Comparison of ENCODE assay signal across 24 mouse cellular contexts in the genomic region with DNA sequence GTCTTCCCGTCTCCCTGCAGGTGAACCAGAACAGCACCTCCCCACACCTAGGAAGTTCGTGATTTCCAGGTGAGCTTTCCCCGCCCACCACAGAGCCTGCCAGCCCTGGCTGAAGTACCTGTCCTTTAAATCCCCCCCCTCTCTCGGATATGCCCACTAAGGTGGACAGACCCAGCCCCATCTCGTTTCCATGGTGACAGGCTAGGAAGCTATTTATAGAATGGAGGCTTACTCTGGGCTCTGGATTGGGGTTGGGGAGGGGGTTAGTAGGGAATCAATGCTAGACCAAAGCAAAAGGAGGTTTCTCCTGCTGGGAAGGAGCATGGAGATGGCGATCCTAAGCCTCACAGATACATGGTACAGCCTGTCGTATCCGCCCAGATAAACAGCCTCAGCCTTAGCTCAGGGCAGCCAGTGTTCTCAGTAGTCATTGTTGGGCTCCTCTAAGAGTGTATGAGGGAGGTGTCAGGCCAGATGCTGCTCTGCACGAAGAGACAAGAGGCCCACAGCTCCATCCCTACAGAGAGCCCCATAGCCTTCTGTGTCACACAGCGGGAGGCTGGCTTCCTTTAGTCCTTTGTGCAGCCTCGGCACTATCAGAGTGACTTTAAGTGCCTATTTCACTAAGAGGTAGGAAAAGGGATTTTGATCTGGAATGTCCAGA. TPM values are rescaled to one million over a fixed set of nuclear protein-coding genes. Genes with fewer than 3 reads are reported as not detected.
DNase-seq lines count a peak whose midpoint lies in the region; ATAC-seq and TF ChIP-seq lines count a peak whose summit lies in the region.
"Had no signal": no experiment of that assay in that cellular context is flagged by ENCODE, and none has a peak within 500 bp of the region (broad histone marks: within the 10 kb centered on the region; RNA-seq: fewer than 3 reads in every experiment).

No protein-coding gene starts in this region.

- H3K36me3 ChIP-seq in heart, embryonic 10.5 days = peaks cover 68% of the 10 kb centered on the region
- peaks cover 9% of the 10 kb centered on the region; the same call in 1 of the 2 replicates for H3K36me3 ChIP-seq in heart, embryonic 11.5 days (ENCODE audit: control insufficient read depth, insufficient read depth, low read length)
- peaks cover 53% of the 10 kb centered on the region for H3K36me3 ChIP-seq in midbrain, embryonic 13.5 days
- H3K36me3 ChIP-seq in midbrain, embryonic 11.5 days (ENCODE audit: control insufficient read depth, insufficient read depth, low read length) = no peaks in the 10 kb centered on the region
- peaks cover 34% of the 10 kb centered on the region for H3K36me3 ChIP-seq in hindbrain, postnatal 0 days (ENCODE audit: insufficient read depth, low read length)

- no peak overlapping the region for H3K4me2 ChIP-seq in heart, embryonic 11.5 days
- H3K4me2 ChIP-seq in midbrain, embryonic 13.5 days (replicated peaks) = no peak overlapping the region
- no peak overlapping the region for H3K4me2 ChIP-seq in midbrain, embryonic 11.5 days
- H3K4me2 ChIP-seq in hindbrain, postnatal 0 days (ENCODE audit: low read depth, low read length) = no peak overlapping the region
- H3K4me2 ChIP-seq: liver, embryonic 11.5 days had no signal

- no peaks in the 10 kb centered on the region for H3K27me3 ChIP-seq in heart, embryonic 10.5 days (ENCODE audit: insufficient read depth, poor library complexity, severe bottlenecking)
- H3K27me3 ChIP-seq in heart, embryonic 11.5 days (ENCODE audit: control insufficient read depth, insufficient read depth, low read length) = no peaks in the 10 kb centered on the region
- H3K27me3 ChIP-seq in midbrain, embryonic 13.5 days = no peaks in the 10 kb centered on the region
- H3K27me3 ChIP-seq in midbrain, embryonic 11.5 days (ENCODE audit: control insufficient read depth, insufficient read depth, low read length) = no peaks in the 10 kb centered on the region
- H3K27me3 ChIP-seq in hindbrain, postnatal 0 days (ENCODE audit: insufficient read depth, low read length) = no peaks in the 10 kb centered on the region
- H3K27me3 ChIP-seq: CH12.LX had no signal

- H3K4me1 ChIP-seq in heart, embryonic 10.5 days = peaks cover 22% of the 10 kb centered on the region
- H3K4me1 ChIP-seq in heart, embryonic 11.5 days (ENCODE audit: control insufficient read depth, insufficient read depth, low read length) = 0 out of 2 replicates have a peak, but pooled peaks cover 5% of the 10 kb centered on the region
- 0 out of 2 replicates have a peak, but pooled peaks cover 7% of the 10 kb centered on the region for H3K4me1 ChIP-seq in midbrain, embryonic 13.5 days (replicated peaks)
- H3K4me1 ChIP-seq in midbrain, embryonic 11.5 days (ENCODE audit: control insufficient read depth, insufficient read depth, low read length) = no peaks in the 10 kb centered on the region; the same call in 1 of the 2 replicates
- H3K4me1 ChIP-seq in hindbrain, postnatal 0 days (ENCODE audit: insufficient read depth, low read length) = no peaks in the 10 kb centered on the region

- H3K4me3 ChIP-seq in heart, embryonic 10.5 days = no peak overlapping the region
- no peak overlapping the region for H3K4me3 ChIP-seq in heart, embryonic 11.5 days (ENCODE audit: low read depth, low read length)
- H3K4me3 ChIP-seq in midbrain, embryonic 13.5 days (replicated peaks) = no peak overlapping the region
- no peak overlapping the region for H3K4me3 ChIP-seq in midbrain, embryonic 11.5 days (ENCODE audit: low read depth, low read length)
- H3K4me3 ChIP-seq in hindbrain, postnatal 0 days (ENCODE audit: low read length) = no peak overlapping the region
- H3K4me3 ChIP-seq: embryonic facial prominence, embryonic 10.5 days had no signal

- TF ChIP-seq CTCF in hindbrain, postnatal 0 days (IDR thresholded peaks at IDR 0.05; ENCODE audit: low read depth) = no peak

- ATAC-seq in heart, embryonic 11.5 days (replicated peaks; ENCODE audit: insufficient number of reproducible peaks, low FRiP score, low TSS enrichment) = no peak
- ATAC-seq in midbrain, embryonic 13.5 days = peak; percentile 58; the same call in 1 of the 2 replicates
- no peak for ATAC-seq in midbrain, embryonic 11.5 days (ENCODE audit: low FRiP score)
- ATAC-seq in hindbrain, postnatal 0 days = peak; percentile 69
- no peak for ATAC-seq in monocyte, adult 5-6 weeks (replicated peaks; ENCODE audit: insufficient number of reproducible peaks, low FRiP score, low TSS enrichment, poor library complexity, severe bottlenecking)

- no peak overlapping the region for H3K9ac ChIP-seq in heart, embryonic 11.5 days (ENCODE audit: low read depth, low read length)
- H3K9ac ChIP-seq in midbrain, embryonic 13.5 days (replicated peaks) = 0 out of 2 replicates have a peak overlapping the region, but pooled peaks have one; percentile 28
- no peak overlapping the region for H3K9ac ChIP-seq in midbrain, embryonic 11.5 days (ENCODE audit: low read length)
- H3K9ac ChIP-seq in hindbrain, postnatal 0 days (replicated peaks; ENCODE audit: low read length) = no peak overlapping the region

- 0 out of 2 replicates have a peak overlapping the region, but pooled peaks have one; percentile 36 for H3K27ac ChIP-seq in heart, embryonic 10.5 days
- no peak overlapping the region for H3K27ac ChIP-seq in heart, embryonic 11.5 days (ENCODE audit: low read depth, low read length)
- H3K27ac ChIP-seq in midbrain, embryonic 13.5 days = peak overlapping the region; percentile 4
- H3K27ac ChIP-seq in midbrain, embryonic 11.5 days (ENCODE audit: low read depth, low read length) = no peak overlapping the region
- peak overlapping the region; percentile 58; the same call in 1 of the 2 replicates for H3K27ac ChIP-seq in hindbrain, postnatal 0 days
- H3K27ac ChIP-seq: embryonic facial prominence, embryonic 10.5 days had no signal

- DNase-seq in heart, embryonic 10.5 days (ENCODE audit: low spot score) = no peak
- DNase-seq in midbrain, embryonic 11.5 days (ENCODE audit: low spot score, missing footprints) = no peak
- peak; percentile 56 for DNase-seq in hindbrain, postnatal 0 days (ENCODE audit: low spot score)
- DNase-seq in adipocyte (ENCODE audit: low spot score) = no peak
- DNase-seq: cerebellum, adult 8-10 months; gastrocnemius, postnatal 25 days; kidney, adult 2 months; kidney, postnatal 10 days; lung, adult 18-20 months; lung, postnatal 4 days; right cerebral cortex, postnatal 25 days; thymus, postnatal 36 days had no signal

- 70% methylated on average over 11 of the region's 11 CpGs for WGBS in heart, embryonic 10.5 days
- WGBS in heart, embryonic 11.5 days (ENCODE audit: insufficient replicate concordance) = 65% methylated on average over 11 of the region's 11 CpGs
- WGBS in midbrain, embryonic 13.5 days = 48% methylated on average over 11 of the region's 11 CpGs
- WGBS in midbrain, embryonic 11.5 days = 61% methylated on average over 11 of the region's 11 CpGs
- WGBS in hindbrain, postnatal 0 days = 51% methylated on average over 11 of the region's 11 CpGs

- no peaks in the 10 kb centered on the region for H3K9me3 ChIP-seq in heart, embryonic 10.5 days
- no peaks in the 10 kb centered on the region for H3K9me3 ChIP-seq in heart, embryonic 11.5 days (replicated peaks; ENCODE audit: control insufficient read depth, low read length)
- H3K9me3 ChIP-seq in midbrain, embryonic 13.5 days = no peaks in the 10 kb centered on the region
- H3K9me3 ChIP-seq in midbrain, embryonic 11.5 days (ENCODE audit: control insufficient read depth, low read length) = no peaks in the 10 kb centered on the region
- no peaks in the 10 kb centered on the region for H3K9me3 ChIP-seq in hindbrain, postnatal 0 days (ENCODE audit: low read length)
- H3K9me3 ChIP-seq: embryonic facial prominence, embryonic 10.5 days had no signal

RNA-seq across cellular contexts. Expression of gene Tfip11, which starts 12.8 kb away (rescaled TPM):
- 26.4 and 26.9 TPM in 2 replicates for polyA plus RNA-seq in heart, embryonic 10.5 days (2016; fragmentation: Nextera tagmentation; extraction: Ambion mirVana)
- 13.7 and 15.9 TPM in 2 replicates for polyA plus RNA-seq in heart, embryonic 11.5 days (2014; fragmentation: Nextera tagmentation; extraction: Ambion mirVana)
- polyA plus RNA-seq in midbrain, embryonic 13.5 days (2015; fragmentation: Nextera tagmentation; extraction: Ambion mirVana) = 35.9 and 36.3 TPM in 2 replicates
- polyA plus RNA-seq in midbrain, embryonic 11.5 days (2014; fragmentation: Nextera tagmentation; extraction: Ambion mirVana) = 22.1 and 25.8 TPM in 2 replicates
- 16.5 and 20.2 TPM in 2 replicates for total RNA-seq in hindbrain, postnatal 0 days (2014; rRNA removed)
- 24.3 and 24.4 TPM in 2 replicates for polyA plus RNA-seq in hindbrain, postnatal 0 days (2015; fragmentation: Nextera tagmentation; extraction: Ambion mirVana)
- total RNA-seq in monocyte, adult 5-6 weeks (2017) = 30.1 to 62.0 TPM (median 39.9 TPM) in 3 replicates

RNA-seq across cellular contexts. Expression of gene Srrd, which starts 29.5 kb away (rescaled TPM):
- polyA plus RNA-seq in heart, embryonic 10.5 days (2016; fragmentation: Nextera tagmentation; extraction: Ambion mirVana) = 26.7 and 40.5 TPM in 2 replicates
- polyA plus RNA-seq in heart, embryonic 11.5 days (2014; fragmentation: Nextera tagmentation; extraction: Ambion mirVana) = 24.5 and 27.3 TPM in 2 replicates
- polyA plus RNA-seq in midbrain, embryonic 13.5 days (2015; fragmentation: Nextera tagmentation; extraction: Ambion mirVana) = 50.6 and 53.8 TPM in 2 replicates
- polyA plus RNA-seq in midbrain, embryonic 11.5 days (2014; fragmentation: Nextera tagmentation; extraction: Ambion mirVana) = 46.0 and 46.8 TPM in 2 replicates
- 84.3 and 92.0 TPM in 2 replicates for total RNA-seq in hindbrain, postnatal 0 days (2014; rRNA removed)
- 49.1 and 56.0 TPM in 2 replicates for polyA plus RNA-seq in hindbrain, postnatal 0 days (2015; fragmentation: Nextera tagmentation; extraction: Ambion mirVana)
- total RNA-seq in monocyte, adult 5-6 weeks (2017) = 11.1 to 14.9 TPM (median 12.8 TPM) in 3 replicates

RNA-seq across cellular contexts. Expression of gene Hps4, which starts 29.5 kb away (rescaled TPM):
- polyA plus RNA-seq in heart, embryonic 10.5 days (2016; fragmentation: Nextera tagmentation; extraction: Ambion mirVana) = 15.4 and 21.4 TPM in 2 replicates
- 19.3 and 21.4 TPM in 2 replicates for polyA plus RNA-seq in heart, embryonic 11.5 days (2014; fragmentation: Nextera tagmentation; extraction: Ambion mirVana)
- 42.6 and 43.5 TPM in 2 replicates for polyA plus RNA-seq in midbrain, embryonic 13.5 days (2015; fragmentation: Nextera tagmentation; extraction: Ambion mirVana)
- polyA plus RNA-seq in midbrain, embryonic 11.5 days (2014; fragmentation: Nextera tagmentation; extraction: Ambion mirVana) = 28.5 and 31.9 TPM in 2 replicates
- total RNA-seq in hindbrain, postnatal 0 days (2014; rRNA removed) = 43.9 and 45.6 TPM in 2 replicates
- 32.7 and 33.6 TPM in 2 replicates for polyA plus RNA-seq in hindbrain, postnatal 0 days (2015; fragmentation: Nextera tagmentation; extraction: Ambion mirVana)
- total RNA-seq in monocyte, adult 5-6 weeks (2017) = 9.6 to 16.9 TPM (median 14.4 TPM) in 3 replicates

RNA-seq across cellular contexts. Expression of gene Tpst2, which starts 36.9 kb away (rescaled TPM):
- 34.1 and 41.2 TPM in 2 replicates for polyA plus RNA-seq in heart, embryonic 10.5 days (2016; fragmentation: Nextera tagmentation; extraction: Ambion mirVana)
- 30.2 and 31.2 TPM in 2 replicates for polyA plus RNA-seq in heart, embryonic 11.5 days (2014; fragmentation: Nextera tagmentation; extraction: Ambion mirVana)
- polyA plus RNA-seq in midbrain, embryonic 13.5 days (2015; fragmentation: Nextera tagmentation; extraction: Ambion mirVana) = 24.4 and 25.4 TPM in 2 replicates
- polyA plus RNA-seq in midbrain, embryonic 11.5 days (2014; fragmentation: Nextera tagmentation; extraction: Ambion mirVana) = 29.3 and 33.5 TPM in 2 replicates
- total RNA-seq in hindbrain, postnatal 0 days (2014; rRNA removed) = 46.9 and 57.0 TPM in 2 replicates
- polyA plus RNA-seq in hindbrain, postnatal 0 days (2015; fragmentation: Nextera tagmentation; extraction: Ambion mirVana) = 34.4 and 37.0 TPM in 2 replicates
- total RNA-seq in monocyte, adult 5-6 weeks (2017) = 60.8 to 104 TPM (median 99.4 TPM) in 3 replicates

RNA-seq across cellular contexts. Expression of gene Gm6583, which starts 42.5 kb away (rescaled TPM):
- polyA plus RNA-seq in heart, embryonic 10.5 days (2016; fragmentation: Nextera tagmentation; extraction: Ambion mirVana) = 0.18 and 0.28 TPM in 2 replicates
- polyA plus RNA-seq in heart, embryonic 11.5 days (2014; fragmentation: Nextera tagmentation; extraction: Ambion mirVana) = 0.25 and 0.40 TPM in 2 replicates
- 0.14 and 0.17 TPM in 2 replicates for polyA plus RNA-seq in midbrain, embryonic 13.5 days (2015; fragmentation: Nextera tagmentation; extraction: Ambion mirVana)
- polyA plus RNA-seq in midbrain, embryonic 11.5 days (2014; fragmentation: Nextera tagmentation; extraction: Ambion mirVana) = not detected in 2 replicates
- not detected in 2 replicates for total RNA-seq in hindbrain, postnatal 0 days (2014; rRNA removed)
- polyA plus RNA-seq in hindbrain, postnatal 0 days (2015; fragmentation: Nextera tagmentation; extraction: Ambion mirVana) = 0.06 TPM in 1 of 2 replicates, not detected in the other
- total RNA-seq in monocyte, adult 5-6 weeks (2017) = 0.43 to 0.58 TPM in 2 of 3 replicates, not detected in the other
- total RNA-seq: adrenal gland, adult 18-20 months; CH12.LX; common myeloid progenitor, adult 5-6 weeks; gastrocnemius, postnatal 25 days; heart, adult 8-10 months had no signal
- polyA plus RNA-seq: frontal cortex, adult 2 months; heart, postnatal 0 days; kidney, adult 2 months; spleen, adult 2 months had no signal

Comparison
In these comparisons a context has a peak if more than half of its experiments do, and no peak if none do; other contexts are left out.
1. H3K27ac ChIP-seq: peak in heart, embryonic 10.5 days (single experiment), midbrain, embryonic 13.5 days (single experiment) and hindbrain, postnatal 0 days (single experiment); none in heart, embryonic 11.5 days (single experiment) and midbrain, embryonic 11.5 days (single experiment).
2. ATAC-seq: peak in midbrain, embryonic 13.5 days (single experiment) and hindbrain, postnatal 0 days (single experiment); none in heart, embryonic 11.5 days (single experiment), midbrain, embryonic 11.5 days (single experiment) and monocyte, adult 5-6 weeks (single experiment).